Mouse (Mus musculus): Measurements from ENCODE around the gene Gad1.

DNA sequence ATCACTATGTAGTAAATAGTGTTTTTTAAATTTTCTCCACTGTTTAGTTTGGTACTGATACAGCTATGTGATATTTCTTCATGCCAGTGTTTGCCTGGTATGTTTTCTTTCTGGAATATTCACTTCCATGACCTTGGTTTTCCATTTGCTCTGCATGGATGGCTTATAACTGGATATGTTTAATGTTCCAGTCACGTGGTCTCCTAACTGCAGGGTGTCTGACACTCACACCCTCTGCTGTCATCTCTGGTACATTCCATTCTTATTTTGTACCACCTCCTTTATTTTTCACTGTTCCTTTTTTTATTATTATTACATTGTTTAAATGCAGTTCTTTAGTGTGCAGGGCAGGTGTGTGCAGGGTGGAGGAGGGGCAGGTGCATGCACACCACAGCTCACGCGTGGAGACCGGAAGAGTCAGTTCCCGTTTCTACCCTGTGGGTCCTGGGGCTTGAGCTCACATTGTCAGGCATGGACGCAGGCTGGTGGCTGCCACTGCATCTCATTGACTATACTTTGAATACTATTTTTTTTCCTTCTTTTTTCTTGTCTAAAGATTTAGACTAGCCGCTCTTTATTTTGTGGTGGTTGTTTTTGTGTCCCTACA lies 62.0 kb downstream of the Gad1 start:
- no peak for TF ChIP-seq POLR2A (IDR thresholded peaks at IDR 0.05; ENCODE audit: borderline replicate concordance, control insufficient read depth, low read depth, low read length)
- TF ChIP-seq CTCF (IDR thresholded peaks at IDR 0.05; ENCODE audit: control insufficient read depth, insufficient read depth, low read length) = no peak
